Mouse (Mus musculus): ENCODE results near the gene Raph1.
"Not testable (repeated sequence)": the region's sequence is repeated elsewhere in the genome, so short reads cannot be mapped to it uniquely, and the experiment has no call there.

The Raph1 gene

GRCm38 (mm10) chr1:60565270-60565920 lies 1.5 kb downstream of the Raph1 start:
- no peak for DNase-seq (ENCODE audit: low spot score)

- DNase-seq (ENCODE audit: low spot score) = no peak
Measured at GRCm38 (mm10) chr1:60564691-60565090, 2.2 kb downstream of the Raph1 start.

GRCm38 (mm10) chr1:60563021-60563420 lies 3.9 kb downstream of the Raph1 start:
- DNase-seq (ENCODE audit: low spot score) = no peak

GRCm38 (mm10) chr1:60543681-60544080 lies 23.2 kb downstream of the Raph1 start:
- DNase-seq (ENCODE audit: low spot score) = no peak

- no peak for DNase-seq (ENCODE audit: low spot score)
Measured at GRCm38 (mm10) chr1:60539272-60539671, 27.6 kb downstream of the Raph1 start.

GRCm38 (mm10) chr1:60534932-60535331 lies 32.0 kb downstream of the Raph1 start:
- DNase-seq (ENCODE audit: low spot score) = no peak

GRCm38 (mm10) chr1:60530636-60531035 lies 36.3 kb downstream of the Raph1 start:
- DNase-seq (ENCODE audit: low spot score) = no peak

GRCm38 (mm10) chr1:60530107-60530506 lies 36.8 kb downstream of the Raph1 start:
- DNase-seq (ENCODE audit: low spot score) = no peak

GRCm38 (mm10) chr1:60510584-60510983 lies 56.3 kb downstream of the Raph1 start:
- DNase-seq (ENCODE audit: low spot score) = no peak

- DNase-seq (ENCODE audit: low spot score) = no peak
Measured at GRCm38 (mm10) chr1:60503456-60503855, 63.4 kb downstream of the Raph1 start.

GRCm38 (mm10) chr1:60493421-60493820 lies 73.5 kb downstream of the Raph1 start:
- no peak for DNase-seq (ENCODE audit: low spot score)

- DNase-seq (ENCODE audit: low spot score) = no peak
Measured at GRCm38 (mm10) chr1:60492404-60492803, 74.5 kb downstream of the Raph1 start.

GRCm38 (mm10) chr1:60490510-60490909 lies 76.4 kb downstream of the Raph1 start:
- no peak for DNase-seq (ENCODE audit: low spot score)

- no peak for DNase-seq (ENCODE audit: low spot score)
Measured at GRCm38 (mm10) chr1:60489660-60490059, 77.2 kb downstream of the Raph1 start.

GRCm38 (mm10) chr1:60488635-60489034 lies 78.3 kb downstream of the Raph1 start:
- no peak for DNase-seq (ENCODE audit: low spot score)

- no peak for DNase-seq (ENCODE audit: low spot score)
Measured at GRCm38 (mm10) chr1:60485649-60486048, 81.3 kb downstream of the Raph1 start.

GRCm38 (mm10) chr1:60482881-60483280 lies 84.0 kb downstream of the Raph1 start:
- no peak for DNase-seq (ENCODE audit: low spot score)

GRCm38 (mm10) chr1:60481561-60481960 lies 85.3 kb downstream of the Raph1 start:
- no peak for DNase-seq (ENCODE audit: low spot score)

GRCm38 (mm10) chr1:60470541-60470940 lies 96.4 kb downstream of the Raph1 start:
- no peak for DNase-seq (ENCODE audit: low spot score)

GRCm38 (mm10) chr1:60469491-60469890 lies 97.4 kb downstream of the Raph1 start:
- no peak for DNase-seq (ENCODE audit: low spot score)

GRCm38 (mm10) chr1:60460623-60461022 lies 106.3 kb downstream of the Raph1 start:
- DNase-seq (ENCODE audit: low spot score) = no peak

- no peak for DNase-seq (ENCODE audit: low spot score)
Measured at GRCm38 (mm10) chr1:60449896-60450295, 117.0 kb downstream of the Raph1 start.

GRCm38 (mm10) chr1:60447067-60447466 lies 119.8 kb downstream of the Raph1 start:
- no peak for DNase-seq (ENCODE audit: low spot score)

GRCm38 (mm10) chr1:60441438-60441837 lies 125.5 kb downstream of the Raph1 start:
- not testable (repeated sequence) for DNase-seq (ENCODE audit: low spot score)
